ENCODE assay signal across 8 mouse cellular contexts in the genomic region with DNA sequence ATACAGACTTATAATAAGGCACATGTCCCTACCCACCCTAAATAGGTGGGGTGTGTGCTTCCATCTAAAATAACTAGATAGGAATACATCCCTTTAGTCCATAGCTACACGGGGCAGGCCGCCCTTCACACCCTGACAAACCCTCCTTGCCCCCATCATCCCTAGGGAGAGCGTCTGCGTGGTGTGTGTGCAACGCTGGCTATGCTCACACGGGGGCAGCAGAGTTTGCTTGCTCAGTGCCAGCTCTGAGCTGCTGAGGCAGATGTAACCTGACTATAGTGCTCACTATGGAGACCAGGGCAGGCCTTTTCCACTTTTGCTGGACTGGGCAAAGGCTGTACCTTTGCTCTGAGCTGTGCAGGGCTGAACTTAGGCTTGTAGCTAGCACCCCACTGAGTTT. TPM values are rescaled to one million over a fixed set of nuclear protein-coding genes. Genes with fewer than 3 reads are reported as not detected.
DNase-seq lines count a peak whose midpoint lies in the region; ATAC-seq and TF ChIP-seq lines count a peak whose summit lies in the region.

No protein-coding gene starts in this region.

- no peak overlapping the region for H3K4me3 ChIP-seq in ES-E14 (ENCODE audit: insufficient read depth in 1 of 2, low read depth in 1 of 2, low read length in 2 of 2, poor library complexity in 1 of 2, severe bottlenecking in 1 of 2)
- H3K4me3 ChIP-seq in embryonic facial prominence, embryonic 13.5 days: no peak overlapping the region
- H3K4me3 ChIP-seq in lung, embryonic 15.5 days: no peak overlapping the region

- peaks cover 0 to 5% of the 10 kb centered on the region in 2 experiments; a peak in 1 of 4 replicates for H3K4me1 ChIP-seq in ES-E14 (ENCODE audit: control insufficient read depth in 2 of 2, insufficient read depth in 2 of 2, low read length in 2 of 2, poor library complexity in 1 of 2)
- H3K4me1 ChIP-seq in embryonic facial prominence, embryonic 13.5 days: no peaks in the 10 kb centered on the region
- H3K4me1 ChIP-seq in lung, embryonic 15.5 days: no peaks in the 10 kb centered on the region

- in situ Hi-C loops in ES-E14 (cut with MboI; ENCODE audit: low sequenced_read_pairs in 2 of 2, unreplicated experiment in 2 of 2): loop anchor here in 1 of 2 experiments (5.0 kb wide), 1 partner anchor 255 kb away; no protein-coding TSS in a partner anchor

- 31% methylated on average over 6 of the region's 6 CpGs for WGBS in embryonic facial prominence, embryonic 13.5 days
- 25% methylated on average over 6 of the region's 6 CpGs for WGBS in lung, embryonic 15.5 days

- no peaks in the 10 kb centered on the region for H3K36me3 ChIP-seq in ES-E14 (ENCODE audit: control insufficient read depth, insufficient read depth, low read length, poor library complexity, severe bottlenecking)
- H3K36me3 ChIP-seq in embryonic facial prominence, embryonic 13.5 days: no peaks in the 10 kb centered on the region
- H3K36me3 ChIP-seq in lung, embryonic 15.5 days: no peaks in the 10 kb centered on the region

- H3K4me2 ChIP-seq in embryonic facial prominence, embryonic 13.5 days: no peak overlapping the region
- no peak overlapping the region for H3K4me2 ChIP-seq in lung, embryonic 15.5 days

- peak; percentile 9; the same call in 1 of the 2 replicates for ATAC-seq in embryonic facial prominence, embryonic 13.5 days (ENCODE audit: insufficient number of reproducible peaks, insufficient read depth, low FRiP score, low TSS enrichment, low read depth)
- peak; percentile 26; the same call in 1 of the 2 replicates for ATAC-seq in lung, embryonic 15.5 days (ENCODE audit: borderline replicate concordance, extremely low read depth, low FRiP score, low TSS enrichment)
- ATAC-seq in neutrophil, adult 5-6 weeks (ENCODE audit: extremely low read depth, insufficient number of reproducible peaks, low FRiP score, poor library complexity, severe bottlenecking): peak; percentile 44

- no peak overlapping the region for H3K27ac ChIP-seq in ES-E14 (ENCODE audit: insufficient read depth, low read depth, low read length, poor library complexity, severe bottlenecking)
- H3K27ac ChIP-seq in embryonic facial prominence, embryonic 13.5 days: no peak overlapping the region
- no peak overlapping the region for H3K27ac ChIP-seq in lung, embryonic 15.5 days

- no peak overlapping the region for H3K9ac ChIP-seq in ES-E14 (ENCODE audit: insufficient read depth, low read depth, low read length, poor library complexity, severe bottlenecking)
- no peak overlapping the region for H3K9ac ChIP-seq in embryonic facial prominence, embryonic 13.5 days
- no peak overlapping the region for H3K9ac ChIP-seq in lung, embryonic 15.5 days

- H3K27me3 ChIP-seq in embryonic facial prominence, embryonic 13.5 days: no peaks in the 10 kb centered on the region
- H3K27me3 ChIP-seq in lung, embryonic 15.5 days: no peaks in the 10 kb centered on the region

- H3K9me3 ChIP-seq in ES-E14 (ENCODE audit: control insufficient read depth, insufficient read depth, low read depth, low read length): no peaks in the 10 kb centered on the region
- no peaks in the 10 kb centered on the region for H3K9me3 ChIP-seq in embryonic facial prominence, embryonic 13.5 days
- no peaks in the 10 kb centered on the region for H3K9me3 ChIP-seq in lung, embryonic 15.5 days

- intact Hi-C loops in heart, postnatal 14 days (cut with DNase I): loop anchor here (5.0 to 10.0 kb wide), 3 partner anchors 265 to 392 kb away; a partner anchor contains a TSS

- DNase-seq in 3T3-L1 (ENCODE audit: low read depth, low spot score): peak; percentile 54
- DNase-seq in ES-E14 (ENCODE audit: low read depth, low spot score): no peak
- DNase-seq in heart, postnatal 14 days: peak; percentile 52 to 62
- peak; percentile 74 to 76 for DNase-seq in kidney, postnatal 4 days
- peak; percentile 69 to 73 for DNase-seq in thymus, postnatal 36 days

TF ChIP-seq in ES-E14, 5 proteins besides CTCF, POLR2A, EP300 and RAD21:
- TF ChIP-seq ZC3H11A (IDR thresholded peaks at IDR 0.05; ENCODE audit: borderline replicate concordance, low read depth, low read length): peak; percentile 47; the same call in 1 of the 2 replicates
- TF ChIP-seq ZNF384 (IDR thresholded peaks at IDR 0.05; ENCODE audit: low read depth, low read length): no peak

RNA-seq across cellular contexts. Expression of a gene that starts 37.0 kb away (rescaled TPM):
- 12.5 and 20.3 TPM in 2 replicates for total RNA-seq in ES-E14 (2012; rRNA removed)
- 16.6 and 18.0 TPM in 2 replicates for polyA plus RNA-seq in embryonic facial prominence, embryonic 13.5 days (2015; fragmentation: Nextera tagmentation; extraction: Ambion mirVana)
- under 1 TPM; 0.29 to 0.59 TPM for total RNA-seq in heart, postnatal 14 days (2021)
- 8.2 and 9.0 TPM in 2 replicates for polyA plus RNA-seq in lung, embryonic 15.5 days (2015; fragmentation: Nextera tagmentation; extraction: Ambion mirVana)
- total RNA-seq in neutrophil, adult 5-6 weeks (2017): not detected in 2 replicates
